Mouse (Mus musculus) thymus, adult 2 months (tissue): ENCODE data around the gene Nap1l4.

Experiments used
- CTCF ChIP-seq: fragments of 200-500 bp; IDR thresholded peaks from 2 replicates; pipeline ENCODE4 v1.5.1; 2012; ENCODE audit warnings: mild to moderate bottlenecking, control low read depth, low read length, moderate library complexity, borderline replicate concordance; ENCODE audit not compliant: control insufficient read depth, poor library complexity, insufficient read depth; ENCODE audit errors: extremely low read depth
- POLR2A ChIP-seq: fragments of 200-500 bp; IDR thresholded peaks from 2 replicates; pipeline ENCODE4 v1.6.1; 2012; ENCODE audit warnings: mild to moderate bottlenecking, low read length, control low read depth, moderate library complexity; ENCODE audit not compliant: control insufficient read depth, poor library complexity, insufficient read depth; ENCODE audit errors: extremely low read depth

GRCm38 (mm10) chr7:143532410-143532809 lies 16.5 kb downstream of the Nap1l4 start:
- no peak for TF ChIP-seq POLR2A
- TF ChIP-seq CTCF, result no peak
